Mouse (Mus musculus) T-helper 1 cell (primary cell): ENCODE measurements at regions not wholly inside any gene's neighbourhood (a gene's known extent, or its start where the extent isn't known, plus 50 kb on each side); places are given as distances from the start of the nearest gene placed in this dataset.
"Not testable (repeated sequence)": the region's sequence is repeated elsewhere in the genome, so short reads cannot be mapped to it uniquely, and the experiment has no call there.

Experiments
- in situ Hi-C: fragments of 300-600 bp; cut with MboI, MseI; formaldehyde crosslinking; loops from one replicate; pipeline ENCODE4 v1.15.1; 2025; ENCODE audit warnings: high pct_unique_total_duplicates

DNA sequence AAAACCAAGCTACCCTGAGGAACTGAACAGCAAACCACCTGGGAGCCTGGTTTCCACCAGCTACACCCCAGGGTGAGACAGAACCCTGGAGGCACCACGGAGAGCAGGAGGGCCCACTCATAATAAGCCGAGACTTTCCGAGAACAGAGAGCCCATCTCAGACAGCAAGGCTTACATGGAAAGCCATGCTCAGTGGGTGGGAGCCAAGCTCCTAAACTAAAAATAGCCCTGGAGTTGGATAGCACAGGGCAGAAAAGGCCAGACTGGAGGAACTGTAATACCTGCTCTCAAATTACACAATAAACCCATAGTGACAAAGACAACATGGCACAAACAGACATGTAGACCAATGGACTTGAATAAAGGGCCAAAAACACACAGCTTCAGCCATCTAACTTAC is 69.9 kb downstream of the Fbxo4 start:
- in situ Hi-C loops: loop anchor here (5.0 kb wide), 1 partner anchor 702 kb away; no protein-coding TSS in a partner anchor

- in situ Hi-C loops: loop anchor here (5.0 kb wide), 1 partner anchor 701 kb away; no protein-coding TSS in a partner anchor
Measured at GRCm38 (mm10) chr15:3908721-3909120, 70.7 kb downstream of the Fbxo4 start.

DNA sequence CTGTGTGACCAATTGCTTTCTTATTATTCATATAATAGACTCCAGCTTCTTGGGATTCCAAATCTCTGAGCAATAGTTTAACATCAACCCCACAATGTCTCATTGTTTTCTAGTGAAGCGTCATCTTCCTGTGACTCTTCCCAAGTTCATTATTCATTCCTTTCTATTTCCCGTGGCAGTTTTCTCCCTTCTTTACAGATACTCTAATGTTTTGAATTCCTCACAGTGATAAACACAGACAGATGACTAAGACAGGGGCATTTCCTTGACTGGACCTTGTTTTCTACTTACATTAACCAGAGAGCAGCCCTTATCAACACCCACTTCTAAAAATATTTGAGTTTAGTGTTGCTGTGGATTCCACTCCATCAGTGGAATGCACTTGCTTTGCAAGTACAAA is 73.8 kb downstream of the Fbxo4 start:
- in situ Hi-C loops: loop anchor here (5.0 kb wide), 1 partner anchor 698 kb away; no protein-coding TSS in a partner anchor

- in situ Hi-C loops: no loop called here
Measured at GRCm38 (mm10) chr15:3878429-3878828, 100.9 kb downstream of the Fbxo4 start.

DNA sequence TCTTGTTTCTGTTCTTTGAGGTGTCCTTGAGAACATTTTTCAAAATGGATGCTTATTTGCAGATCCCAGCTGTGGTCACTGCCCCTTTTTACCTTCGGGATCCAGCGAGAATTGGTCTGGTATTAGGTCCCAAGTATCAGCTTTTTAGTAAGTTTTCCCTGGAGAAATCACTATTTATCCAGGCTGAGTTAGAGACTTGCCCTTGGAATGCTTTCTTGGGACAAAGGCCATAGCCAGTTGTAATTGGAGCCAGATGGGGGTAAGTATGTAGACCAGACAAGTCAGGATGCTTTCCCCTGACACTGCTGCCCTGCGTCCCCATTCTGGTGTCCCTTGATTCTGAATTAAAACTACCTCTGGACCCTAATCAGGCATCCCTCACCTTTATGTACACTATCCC is 101.9 kb downstream of the Fbxo4 start:
- in situ Hi-C loops: no loop called here

DNA sequence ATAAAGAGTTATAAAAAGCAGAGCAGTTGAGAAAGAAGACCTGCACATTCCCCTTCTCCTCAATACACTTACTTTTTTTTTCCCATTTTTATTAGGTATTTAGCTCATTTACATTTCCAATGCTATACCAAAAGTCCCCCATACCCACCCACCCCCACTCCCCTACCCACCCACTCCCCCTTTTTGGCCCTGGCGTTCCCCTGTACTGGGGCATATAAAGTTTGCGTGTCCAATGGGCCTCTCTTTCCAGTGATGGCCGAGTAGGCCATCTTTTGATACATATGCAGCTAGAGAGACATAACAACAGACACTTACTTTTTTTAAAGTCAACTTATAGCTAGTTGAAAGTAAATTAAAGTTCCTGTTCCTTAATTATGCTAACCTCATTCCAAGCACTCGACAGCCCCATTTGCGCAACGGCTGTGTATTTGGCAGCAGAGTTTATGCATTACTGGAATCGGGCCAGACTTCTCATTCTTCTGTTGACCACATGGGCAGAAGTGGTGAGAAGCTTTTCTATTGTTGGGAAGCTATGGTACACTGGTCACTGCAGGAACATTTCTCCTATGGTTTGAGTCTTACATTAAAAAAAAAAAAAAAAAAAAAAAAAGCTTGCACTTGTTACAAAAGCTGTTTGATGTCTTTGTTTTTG is 104.0 kb downstream of the Fbxo4 start:
- in situ Hi-C loops: not testable (repeated sequence)

DNA sequence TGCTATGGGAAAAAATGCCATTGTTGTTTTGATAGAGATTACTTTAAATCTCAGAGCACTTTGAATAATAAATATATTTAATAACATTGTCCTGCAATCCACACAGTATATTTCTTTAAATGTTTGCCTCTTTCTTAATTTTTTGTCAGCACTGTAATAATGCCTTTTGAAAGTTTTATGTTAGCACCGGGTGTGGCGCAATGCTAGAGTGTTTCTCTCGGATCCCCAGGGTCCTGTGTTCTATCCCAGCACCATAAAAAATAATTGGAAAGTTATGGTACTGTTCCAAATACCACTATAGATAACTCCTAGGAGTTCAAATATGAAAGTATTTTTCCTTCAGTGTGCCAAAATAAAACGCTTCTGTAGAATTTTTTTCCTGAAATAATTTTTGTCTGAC is 147.6 kb downstream of the Fbxo4 start:
- in situ Hi-C loops: loop anchor here (5.0 kb wide), 1 partner anchor 70 kb away; no protein-coding TSS in a partner anchor

GRCm38 (mm10) chr15:3805430-3805829 is 173.9 kb downstream of the Fbxo4 start:
- in situ Hi-C loops: no loop called here

DNA sequence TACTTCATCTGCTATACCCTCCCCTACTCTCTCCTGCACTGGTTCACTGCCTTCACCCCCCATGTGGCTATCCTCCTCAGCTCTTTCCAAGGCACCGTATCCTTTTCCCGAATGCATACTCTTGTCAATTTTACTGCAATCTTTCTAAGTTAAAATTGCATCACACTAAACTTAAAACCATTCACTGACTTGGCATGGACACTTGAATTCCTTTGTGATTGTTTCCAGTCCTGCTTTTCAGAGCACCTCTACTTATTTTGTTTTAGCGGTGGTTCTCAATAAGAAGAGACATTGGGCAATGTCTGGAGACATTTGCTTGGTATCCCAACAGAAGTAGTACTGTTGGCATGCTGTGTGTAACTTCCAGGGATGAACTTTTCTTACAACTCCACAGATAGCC is 192.6 kb upstream of the Ghr start:
- in situ Hi-C loops: no loop called here

DNA sequence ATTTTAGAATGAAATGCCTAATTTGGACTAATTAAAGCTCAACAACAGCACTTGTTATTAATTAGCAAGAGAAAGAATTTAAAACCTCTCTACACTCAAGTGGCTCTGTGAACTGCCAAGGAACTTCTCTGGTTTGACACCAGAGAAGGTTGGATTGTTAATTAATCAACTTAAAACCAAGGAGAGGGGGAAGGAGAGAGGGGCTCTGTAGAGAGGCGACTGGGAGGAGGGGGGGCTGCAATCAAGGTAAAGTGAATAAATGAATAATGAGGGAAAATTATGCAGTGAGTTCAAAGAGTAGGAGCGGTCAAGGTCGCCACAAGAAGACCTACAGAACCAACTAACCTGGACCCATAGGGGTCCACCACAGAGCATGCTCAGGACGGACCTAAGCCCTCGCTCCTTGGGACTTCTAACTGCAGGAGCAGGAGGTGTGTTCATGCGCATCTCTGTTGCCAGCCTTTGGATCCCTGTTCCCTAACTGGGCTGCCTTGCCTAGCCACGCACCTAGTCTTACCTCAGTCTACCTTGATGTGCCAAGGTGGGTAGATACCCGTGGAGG is 189.0 kb upstream of the Ghr start:
- in situ Hi-C loops: no loop called here

- in situ Hi-C loops: no loop called here
Measured at GRCm38 (mm10) chr15:3770312-3770711, 187.0 kb upstream of the Ghr start.

DNA sequence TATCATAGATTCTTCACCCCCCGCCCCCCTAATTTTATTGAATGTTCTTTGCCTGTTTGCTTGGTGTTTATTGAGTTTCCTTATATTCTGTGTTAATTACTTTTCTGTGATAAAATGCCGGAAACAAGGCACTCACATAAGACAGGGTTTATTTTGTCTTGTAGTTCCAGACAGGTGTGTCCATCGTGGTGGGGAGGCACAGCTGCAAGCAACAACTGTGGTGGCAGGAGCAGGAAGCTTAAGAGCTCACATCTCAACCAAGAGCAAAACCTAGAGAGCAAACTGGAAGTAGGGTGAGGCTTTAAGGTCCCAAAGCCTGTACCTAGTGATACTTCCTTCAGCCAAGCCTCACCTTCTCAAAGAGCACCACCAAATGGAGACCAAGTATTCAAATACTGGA is 181.4 kb upstream of the Ghr start:
- in situ Hi-C loops: no loop called here

DNA sequence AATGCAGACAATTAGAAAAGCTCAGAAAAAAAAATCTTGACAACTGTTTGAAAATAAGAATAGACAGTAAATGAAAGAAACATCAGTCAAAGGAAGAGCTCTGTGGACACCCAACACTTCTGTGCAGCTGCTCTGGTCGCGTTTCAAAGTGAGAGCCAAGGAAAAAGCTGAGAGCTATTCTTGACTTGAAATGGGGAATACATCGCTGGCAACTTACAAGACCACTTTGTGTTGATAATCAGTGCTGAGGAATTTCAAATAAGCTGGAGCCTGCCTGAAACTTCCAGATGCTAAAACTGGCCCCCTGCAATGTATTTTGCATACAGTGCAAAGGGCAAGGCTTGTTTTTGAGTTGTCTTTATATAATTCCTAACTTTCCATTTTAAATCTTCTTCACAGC is 177.1 kb upstream of the Ghr start:
- in situ Hi-C loops: no loop called here

- in situ Hi-C loops: no loop called here
Measured at GRCm38 (mm10) chr15:3755636-3756035, 172.3 kb upstream of the Ghr start.

- in situ Hi-C loops: loop anchor here (10.0 kb wide), 1 partner anchor 693 kb away; no protein-coding TSS in a partner anchor
Measured at GRCm38 (mm10) chr15:3748072-3748471, 164.8 kb upstream of the Ghr start.

GRCm38 (mm10) chr15:3743168-3743814 is 160.0 kb upstream of the Ghr start:
- in situ Hi-C loops: loop anchor here (10.0 kb wide), 1 partner anchor 688 kb away; no protein-coding TSS in a partner anchor

- in situ Hi-C loops: loop anchor here (10.0 kb wide), 1 partner anchor 687 kb away; no protein-coding TSS in a partner anchor
Measured at GRCm38 (mm10) chr15:3742191-3742590, 158.9 kb upstream of the Ghr start.

- in situ Hi-C loops: no loop called here
Measured at GRCm38 (mm10) chr15:3725214-3725613, 141.9 kb upstream of the Ghr start.

GRCm38 (mm10) chr15:3720668-3721340 is 137.5 kb upstream of the Ghr start:
- in situ Hi-C loops: no loop called here

GRCm38 (mm10) chr15:3711764-3712163 is 128.5 kb upstream of the Ghr start:
- in situ Hi-C loops: no loop called here

DNA sequence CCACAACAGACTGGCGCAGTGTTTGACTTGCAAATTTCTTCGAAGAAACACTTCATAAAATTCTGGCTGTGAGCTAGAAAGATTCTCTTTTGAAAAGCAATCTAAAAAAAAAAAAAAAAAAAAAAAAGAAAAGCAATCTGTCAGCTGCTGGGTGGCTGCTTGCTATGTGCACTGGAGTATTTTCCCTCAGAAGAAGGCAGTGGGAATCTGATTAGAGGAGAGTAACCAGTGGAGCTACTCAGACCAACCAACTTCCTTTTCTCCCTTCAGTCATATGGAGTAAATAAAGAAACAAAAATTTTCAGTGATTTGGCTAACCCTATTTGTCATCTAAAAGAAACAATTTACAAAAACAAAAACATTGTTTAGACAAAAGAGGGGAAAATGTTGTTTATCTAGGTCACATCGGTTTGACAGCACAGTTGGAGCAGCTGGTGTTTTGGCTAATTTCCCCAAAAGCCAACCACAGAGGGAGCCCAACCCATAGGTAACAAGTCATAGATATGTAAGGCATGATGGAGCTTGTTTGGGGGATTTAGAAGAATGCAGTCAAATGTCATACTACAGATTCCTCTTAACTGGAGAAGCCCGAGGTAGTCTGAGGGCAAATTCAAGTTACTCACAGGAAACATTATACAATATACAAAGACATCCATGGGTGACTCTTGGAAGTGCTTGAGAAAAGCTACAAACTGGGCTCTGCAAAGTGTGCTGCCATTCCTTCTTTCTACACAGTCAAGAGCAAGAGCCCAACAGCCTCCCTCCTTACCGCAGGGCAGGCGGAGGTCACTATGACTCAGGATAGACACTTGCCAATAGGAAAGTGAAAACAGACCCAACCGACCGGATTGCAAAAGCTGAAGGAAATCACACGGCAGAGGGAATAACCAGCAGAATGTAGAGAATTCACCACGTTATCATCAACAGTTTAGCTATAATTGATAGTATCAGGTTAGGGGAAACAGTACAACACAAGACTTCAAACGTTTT is 124.1 kb upstream of the Ghr start:
- in situ Hi-C loops: no loop called here
